Mouse (Mus musculus) cerebellum, adult 18-20 months (tissue): ENCODE results near the gene Gm20388.

Experiments used
- DNase-seq, 2 experiments: peaks; one replicate each; pipeline ENCODE4 v3.0.0; 2021

The Gm20388 gene

GRCm38 (mm10) chr8:124267206-124267605, 4356.6 kb downstream of the Gm20388 start:
- DNase-seq = no peak

- DNase-seq = no peak
Observed at GRCm38 (mm10) chr8:124270504-124270903, 4359.9 kb downstream of the Gm20388 start.

GRCm38 (mm10) chr8:124270904-124271303, 4360.3 kb downstream of the Gm20388 start:
- DNase-seq = no peak

- no peak for DNase-seq
Observed at GRCm38 (mm10) chr8:124271518-124271917, 4360.9 kb downstream of the Gm20388 start.

GRCm38 (mm10) chr8:124272792-124273191, 4362.2 kb downstream of the Gm20388 start:
- DNase-seq = no peak

GRCm38 (mm10) chr8:124273606-124274218, 4363.1 kb downstream of the Gm20388 start:
- no peak for DNase-seq

GRCm38 (mm10) chr8:124274441-124275120, 4363.9 kb downstream of the Gm20388 start:
- no peak for DNase-seq

- no peak for DNase-seq
Observed at GRCm38 (mm10) chr8:124275377-124276071, 4364.9 kb downstream of the Gm20388 start.

GRCm38 (mm10) chr8:124277951-124278910, 4367.6 kb downstream of the Gm20388 start:
- DNase-seq = peak; percentile 47 to 60

GRCm38 (mm10) chr8:124278956-124279689, 4368.5 kb downstream of the Gm20388 start:
- DNase-seq = no peak

GRCm38 (mm10) chr8:124279690-124279985, 4369.0 kb downstream of the Gm20388 start:
- DNase-seq = no peak

- DNase-seq = peak; percentile 58 to 60
Observed at GRCm38 (mm10) chr8:124281700-124282541, 4371.3 kb downstream of the Gm20388 start.

- peak; percentile 37 to 55 for DNase-seq
Observed at GRCm38 (mm10) chr8:124282878-124283630, 4372.4 kb downstream of the Gm20388 start.

GRCm38 (mm10) chr8:124283644-124284332, 4373.1 kb downstream of the Gm20388 start:
- peak in 1 of 2 experiments; percentile 40 for DNase-seq

- no peak for DNase-seq
Observed at GRCm38 (mm10) chr8:124284333-124284711, 4373.7 kb downstream of the Gm20388 start.

GRCm38 (mm10) chr8:124284984-124285576, 4374.4 kb downstream of the Gm20388 start:
- peak; percentile 49 to 63 for DNase-seq

- DNase-seq = peak in 1 of 2 experiments; percentile 18
Observed at GRCm38 (mm10) chr8:124286461-124287124, 4376.0 kb downstream of the Gm20388 start.

- DNase-seq = peak in 1 of 2 experiments; percentile 49
Observed at GRCm38 (mm10) chr8:124288215-124288864, 4377.7 kb downstream of the Gm20388 start.
